Comparison of ENCODE assay signal across 8 mouse cellular contexts in genomic region chr3:154572341-154572972, GRCm38 (mm10). TPM values are rescaled to one million over a fixed set of nuclear protein-coding genes. Genes with fewer than 3 reads are reported as not detected.
DNase-seq lines count a peak whose midpoint lies in the region; ATAC-seq and TF ChIP-seq lines count a peak whose summit lies in the region.

No protein-coding gene starts in this region.

- TF ChIP-seq CTCF in CH12.LX (conservative IDR thresholded peaks at IDR 0.05 in 1 of 2, IDR thresholded peaks at IDR 0.05 in 1 of 2; ENCODE audit: low read depth in 2 of 2, low read length in 2 of 2), result peak; percentile 87 to 98
- TF ChIP-seq CTCF in lung, adult 2 months (IDR thresholded peaks at IDR 0.05; ENCODE audit: insufficient read depth, low read length), result peak; percentile 94

- H3K79me2 ChIP-seq in CH12.LX (replicated peaks; ENCODE audit: control insufficient read depth, extremely low read depth, insufficient read depth, poor library complexity, severe bottlenecking), result no peaks in the 10 kb centered on the region

- H3K4me2 ChIP-seq in CH12.LX (ENCODE audit: insufficient read depth, low read depth, poor library complexity, severe bottlenecking), result peak overlapping the region; percentile 30; the same call in 1 of the 2 replicates
- no peak overlapping the region; the same call in 1 of the 2 replicates for H3K4me2 ChIP-seq in embryonic facial prominence, embryonic 15.5 days (replicated peaks)
- H3K4me2 ChIP-seq in heart, embryonic 16.5 days (ENCODE audit: low read depth, low read length), result peak overlapping the region; percentile 49
- H3K4me2 ChIP-seq in neural tube, embryonic 15.5 days, result peak overlapping the region; percentile 32; the same call in 1 of the 2 replicates

- in situ Hi-C loops in CH12.LX (cut with MboI; ENCODE audit: low pct_ligation_motif_present, low pct_unique_long_range_greater_than_20kb, low sequenced_read_pairs), result loop anchor here (5.0 to 10.0 kb wide), 3 partner anchors 255 to 608 kb away; no protein-coding TSS in a partner anchor

- H3K4me3 ChIP-seq in CH12.LX (replicated peaks in 1 of 3; ENCODE audit: low read depth in 2 of 3, low read length in 2 of 3, poor library complexity in 1 of 3), result no peak overlapping the region
- H3K4me3 ChIP-seq in embryonic facial prominence, embryonic 15.5 days (replicated peaks), result no peak overlapping the region
- no peak overlapping the region for H3K4me3 ChIP-seq in heart, embryonic 16.5 days (ENCODE audit: low read length)
- H3K4me3 ChIP-seq in lung, adult 2 months (replicated peaks; ENCODE audit: extremely low read depth, low read depth, low read length), result no peak overlapping the region
- no peak overlapping the region for H3K4me3 ChIP-seq in neural tube, embryonic 15.5 days (replicated peaks)

- no peak overlapping the region for H3K27ac ChIP-seq in CH12.LX (ENCODE audit: insufficient read depth, low read depth)
- H3K27ac ChIP-seq in embryonic facial prominence, embryonic 15.5 days (replicated peaks), result no peak overlapping the region
- H3K27ac ChIP-seq in heart, embryonic 16.5 days (ENCODE audit: low read length), result no peak overlapping the region
- no peak overlapping the region for H3K27ac ChIP-seq in neural tube, embryonic 15.5 days (replicated peaks)

- ATAC-seq in embryonic facial prominence, embryonic 15.5 days (ENCODE audit: insufficient number of reproducible peaks, low FRiP score, low TSS enrichment, low read depth), result peak; percentile 76; the same call in 1 of the 2 replicates
- ATAC-seq in heart, embryonic 16.5 days (replicated peaks; ENCODE audit: extremely low read depth, insufficient read depth, low FRiP score), result peak; percentile 58; the same call in 1 of the 2 replicates
- ATAC-seq in neural tube, embryonic 15.5 days (ENCODE audit: low FRiP score), result peak; percentile 87

- no peaks in the 10 kb centered on the region for H3K27me3 ChIP-seq in CH12.LX (replicated peaks)
- H3K27me3 ChIP-seq in embryonic facial prominence, embryonic 15.5 days, result peaks cover 17% of the 10 kb centered on the region
- peaks cover 14% of the 10 kb centered on the region for H3K27me3 ChIP-seq in heart, embryonic 16.5 days (ENCODE audit: control insufficient read depth, insufficient read depth, low read length)
- 0 out of 2 replicates have a peak, but pooled peaks cover 4% of the 10 kb centered on the region for H3K27me3 ChIP-seq in neural tube, embryonic 15.5 days (replicated peaks)

- H3K4me1 ChIP-seq in CH12.LX (ENCODE audit: control insufficient read depth in 1 of 2, insufficient read depth in 2 of 2), result peaks cover 0 to 2% of the 10 kb centered on the region in 2 experiments; a peak in 1 of 4 replicates
- peaks cover 5% of the 10 kb centered on the region for H3K4me1 ChIP-seq in embryonic facial prominence, embryonic 15.5 days
- peaks cover 2% of the 10 kb centered on the region; the same call in 1 of the 2 replicates for H3K4me1 ChIP-seq in heart, embryonic 16.5 days (ENCODE audit: control insufficient read depth, insufficient read depth, low read length)
- H3K4me1 ChIP-seq in lung, adult 2 months (ENCODE audit: control insufficient read depth, insufficient read depth, low read length), result no peaks in the 10 kb centered on the region
- peaks cover 15% of the 10 kb centered on the region for H3K4me1 ChIP-seq in neural tube, embryonic 15.5 days

- TF ChIP-seq POLR2A in CH12.LX (IDR thresholded peaks at IDR 0.05; ENCODE audit: low read depth, low read length), result no peak
- TF ChIP-seq POLR2A in lung, adult 2 months (IDR thresholded peaks at IDR 0.05; ENCODE audit: borderline replicate concordance, extremely low read depth, low read depth, low read length), result no peak

- H3K9ac ChIP-seq in CH12.LX (ENCODE audit: insufficient read depth, low read depth), result no peak overlapping the region
- H3K9ac ChIP-seq in embryonic facial prominence, embryonic 15.5 days, result no peak overlapping the region
- H3K9ac ChIP-seq in heart, embryonic 16.5 days (ENCODE audit: low read length), result peak overlapping the region; percentile 30; the same call in 1 of the 2 replicates
- H3K9ac ChIP-seq in neural tube, embryonic 15.5 days (replicated peaks), result no peak overlapping the region

- dilution Hi-C loops in CH12.LX (cut with MboI; ENCODE audit: extremely low pct_ligation_motif_present, extremely low pct_unique_long_range_greater_than_20kb, low sequenced_read_pairs), result no loop called here

- no peak for TF ChIP-seq EP300 in CH12.LX (IDR thresholded peaks at IDR 0.05; ENCODE audit: low read length)

- WGBS in embryonic facial prominence, embryonic 15.5 days, result 10% methylated on average over 12 of the region's 12 CpGs
- 12% methylated on average over 12 of the region's 12 CpGs for whole genome bisulfite sequencing in heart, embryonic 16.5 days
- 11% methylated on average over 12 of the region's 12 CpGs for WGBS in lung, adult 2 months
- 10% methylated on average over 12 of the region's 12 CpGs for WGBS in neural tube, embryonic 15.5 days

- TF ChIP-seq RAD21 in CH12.LX (IDR thresholded peaks at IDR 0.05; ENCODE audit: low read depth, low read length), result peak; percentile 98

- no peaks in the 10 kb centered on the region for H3K9me3 ChIP-seq in CH12.LX (replicated peaks; ENCODE audit: low read length)
- no peaks in the 10 kb centered on the region for H3K9me3 ChIP-seq in embryonic facial prominence, embryonic 15.5 days (replicated peaks)
- H3K9me3 ChIP-seq in heart, embryonic 16.5 days (replicated peaks; ENCODE audit: control insufficient read depth, low read length), result no peaks in the 10 kb centered on the region
- H3K9me3 ChIP-seq in neural tube, embryonic 15.5 days (replicated peaks), result no peaks in the 10 kb centered on the region

- peak; percentile 89 for DNase-seq in CH12.LX (ENCODE audit: extremely low read depth)
- DNase-seq in brain, adult 2 months (ENCODE audit: low read depth, low spot score), result peak; percentile 85
- peak; percentile 72 to 77 for DNase-seq in kidney, postnatal 25 days
- peak; percentile 51 for DNase-seq in lung, adult 2 months
- DNase-seq in testis, postnatal 14 days (ENCODE audit: low spot score), result peak; percentile 20

- H3K36me3 ChIP-seq in CH12.LX (replicated peaks in 1 of 2; ENCODE audit: control insufficient read depth in 1 of 2, insufficient read depth in 1 of 2, low read length in 1 of 2), result peaks cover 0 to 6% of the 10 kb centered on the region in 2 experiments
- 0 out of 2 replicates have a peak, but pooled peaks cover under 1% of the 10 kb centered on the region for H3K36me3 ChIP-seq in embryonic facial prominence, embryonic 15.5 days
- H3K36me3 ChIP-seq in heart, embryonic 16.5 days (ENCODE audit: control insufficient read depth, insufficient read depth), result no peaks in the 10 kb centered on the region
- H3K36me3 ChIP-seq in neural tube, embryonic 15.5 days, result no peaks in the 10 kb centered on the region

TF ChIP-seq in CH12.LX, 34 proteins besides CTCF, POLR2A, EP300 and RAD21:
- TF ChIP-seq MYC (IDR thresholded peaks at IDR 0.05; ENCODE audit: low read depth, low read length), result 0 out of 2 replicates have a peak, but pooled peaks have one; percentile 11
- TF ChIP-seq JUN (IDR thresholded peaks at IDR 0.05; ENCODE audit: insufficient read depth, low read depth, low read length), result no peak
- no peak for TF ChIP-seq MAFK (IDR thresholded peaks at IDR 0.05; ENCODE audit: insufficient replicate concordance, low read length)
- no peak for TF ChIP-seq RCOR1 (conservative IDR thresholded peaks at IDR 0.05; ENCODE audit: low read depth, low read length)
- no peak for TF ChIP-seq USF2 (conservative IDR thresholded peaks at IDR 0.05; ENCODE audit: low read depth, low read length)
- 0 out of 2 replicates have a peak, but pooled peaks have one; percentile 14 for TF ChIP-seq NRF1 (IDR thresholded peaks at IDR 0.05; ENCODE audit: low read depth, low read length)
- peak; percentile 37; the same call in 1 of the 2 replicates for TF ChIP-seq JUND (conservative IDR thresholded peaks at IDR 0.05; ENCODE audit: low read depth, low read length)
- peak; percentile 12; the same call in 1 of the 2 replicates for TF ChIP-seq MEF2A (IDR thresholded peaks at IDR 0.05; ENCODE audit: borderline replicate concordance, low read depth, low read length)
- TF ChIP-seq CHD2 (IDR thresholded peaks at IDR 0.05; ENCODE audit: low read length), result no peak
- no peak for TF ChIP-seq TBP (conservative IDR thresholded peaks at IDR 0.05; ENCODE audit: low read depth, low read length)
- TF ChIP-seq ZC3H11A (IDR thresholded peaks at IDR 0.05; ENCODE audit: low read depth, low read length), result peak; percentile 93
- TF ChIP-seq SMC3 (IDR thresholded peaks at IDR 0.05; ENCODE audit: low read depth, low read length), result peak; percentile 99
- no peak for TF ChIP-seq SIN3A (IDR thresholded peaks at IDR 0.05; ENCODE audit: low read length)
- peak; percentile 31; the same call in 1 of the 2 replicates for TF ChIP-seq NELFE (IDR thresholded peaks at IDR 0.05; ENCODE audit: low read depth, low read length)
- TF ChIP-seq MAZ (IDR thresholded peaks at IDR 0.05; ENCODE audit: low read depth, low read length), result no peak
- no peak for TF ChIP-seq ZKSCAN1 (IDR thresholded peaks at IDR 0.05; ENCODE audit: borderline replicate concordance, low read depth, low read length)
- no peak for TF ChIP-seq ZNF384 (IDR thresholded peaks at IDR 0.05; ENCODE audit: low read depth, low read length)
- TF ChIP-seq CHD1 (IDR thresholded peaks at IDR 0.05; ENCODE audit: low read depth, low read length), result no peak

RNA-seq across cellular contexts. Expression of gene Cryz, which starts 24.1 kb away (rescaled TPM):
- 18.2 and 29.2 TPM in 2 replicates for total RNA-seq in CH12.LX (2012; rRNA removed)
- 35.2 and 39.8 TPM in 2 replicates for total RNA-seq in CH12.LX (2014; rRNA removed)
- 31.2 and 33.6 TPM in 2 replicates for polyA plus RNA-seq in CH12.LX (2012; ENCODE audit: insufficient read length, low read depth)
- polyA plus RNA-seq in embryonic facial prominence, embryonic 15.5 days (2015; fragmentation: Nextera tagmentation; extraction: Ambion mirVana), result 14.3 and 15.0 TPM in 2 replicates
- 9.3 and 10.2 TPM in 2 replicates for polyA plus RNA-seq in heart, embryonic 16.5 days (2015; fragmentation: Nextera tagmentation; extraction: Ambion mirVana)
- polyA plus RNA-seq in lung, adult 2 months (2012; rRNA removed), result 4.7 and 6.6 TPM in 2 replicates
- 7.7 and 10.2 TPM in 2 replicates for polyA plus RNA-seq in neural tube, embryonic 15.5 days (2015; fragmentation: Nextera tagmentation; extraction: Ambion mirVana)

RNA-seq across cellular contexts. Expression of gene Tyw3, which starts 24.4 kb away (rescaled TPM):
- total RNA-seq in CH12.LX (2012; rRNA removed), result 62.5 and 67.7 TPM in 2 replicates
- 64.2 and 70.4 TPM in 2 replicates for total RNA-seq in CH12.LX (2014; rRNA removed)
- 46.8 and 76.6 TPM in 2 replicates for polyA plus RNA-seq in CH12.LX (2012; ENCODE audit: insufficient read length, low read depth)
- 11.9 and 12.9 TPM in 2 replicates for polyA plus RNA-seq in embryonic facial prominence, embryonic 15.5 days (2015; fragmentation: Nextera tagmentation; extraction: Ambion mirVana)
- 6.8 and 10.3 TPM in 2 replicates for polyA plus RNA-seq in heart, embryonic 16.5 days (2015; fragmentation: Nextera tagmentation; extraction: Ambion mirVana)
- polyA plus RNA-seq in lung, adult 2 months (2012; rRNA removed), result 9.1 and 9.4 TPM in 2 replicates
- polyA plus RNA-seq in neural tube, embryonic 15.5 days (2015; fragmentation: Nextera tagmentation; extraction: Ambion mirVana), result 12.7 and 13.9 TPM in 2 replicates

Comparison
In these comparisons a context has a peak if more than half of its experiments do, and no peak if none do; other contexts are left out.
1. DNase-seq: peak in every context shown above with its lines; median percentile 89 in CH12.LX; 85 in brain, adult 2 months; 74 in kidney, postnatal 25 days; 51 in lung, adult 2 months; 20 in testis, postnatal 14 days.